Mouse (Mus musculus) CH12.LX (cell line): ENCODE data around the gene Polr2b.

Experiments used
- BHLHE40 ChIP-seq: IDR thresholded peaks from 2 replicates; pipeline ENCODE4 v1.6.1; 2011; ENCODE audit warnings: mild to moderate bottlenecking, low read depth, low read length, improper control_type of control experiment
- CHD2 ChIP-seq: IDR thresholded peaks from 2 replicates; pipeline ENCODE4 v1.6.1; 2011; ENCODE audit warnings: low read length, improper control_type of control experiment
- CTCF ChIP-seq, 2 experiments: IDR thresholded peaks in 1 of 2; conservative IDR thresholded peaks in 1 of 2; 2 replicates each; pipeline ENCODE4 v1.5.1; 2011 to 2012; ENCODE audit warnings: low read depth in 2 of 2, low read length in 2 of 2, improper control_type of control experiment in 1 of 2, inconsistent platforms in 1 of 2, mild to moderate bottlenecking in 1 of 2, moderate library complexity in 1 of 2
- EP300 ChIP-seq: IDR thresholded peaks from 2 replicates; pipeline ENCODE4 v1.6.1; 2011; ENCODE audit warnings: low read length, improper control_type of control experiment
- GABPA ChIP-seq: IDR thresholded peaks from 2 replicates; pipeline ENCODE4 v1.6.1; 2012; ENCODE audit warnings: low read depth, low read length, improper control_type of control experiment, inconsistent platforms; ENCODE audit not compliant: insufficient replicate concordance
- MAFK ChIP-seq: IDR thresholded peaks from 2 replicates; pipeline ENCODE4 v1.6.1; 2011; ENCODE audit warnings: low read length, improper control_type of control experiment; ENCODE audit not compliant: insufficient replicate concordance
- POLR2A ChIP-seq: IDR thresholded peaks from 2 replicates; pipeline ENCODE4 v1.6.1; 2011; ENCODE audit warnings: low read depth, mild to moderate bottlenecking, improper control_type of control experiment, low read length
- RCOR1 ChIP-seq: conservative IDR thresholded peaks from 2 replicates; pipeline ENCODE4 v1.6.1; 2012; ENCODE audit warnings: low read depth, mild to moderate bottlenecking, inconsistent platforms, low read length, improper control_type of control experiment
- SMC3 ChIP-seq: IDR thresholded peaks from 2 replicates; pipeline ENCODE4 v1.6.1; 2011; ENCODE audit warnings: low read depth, low read length, improper control_type of control experiment
- TCF12 ChIP-seq: IDR thresholded peaks from 2 replicates; pipeline ENCODE4 v1.6.1; 2014; ENCODE audit warnings: low read depth, mild to moderate bottlenecking, inconsistent platforms, low read length, improper control_type of control experiment
- ZKSCAN1 ChIP-seq: IDR thresholded peaks from 2 replicates; pipeline ENCODE4 v1.6.1; 2012; ENCODE audit warnings: low read depth, inconsistent platforms, low read length, improper control_type of control experiment, borderline replicate concordance

DNA sequence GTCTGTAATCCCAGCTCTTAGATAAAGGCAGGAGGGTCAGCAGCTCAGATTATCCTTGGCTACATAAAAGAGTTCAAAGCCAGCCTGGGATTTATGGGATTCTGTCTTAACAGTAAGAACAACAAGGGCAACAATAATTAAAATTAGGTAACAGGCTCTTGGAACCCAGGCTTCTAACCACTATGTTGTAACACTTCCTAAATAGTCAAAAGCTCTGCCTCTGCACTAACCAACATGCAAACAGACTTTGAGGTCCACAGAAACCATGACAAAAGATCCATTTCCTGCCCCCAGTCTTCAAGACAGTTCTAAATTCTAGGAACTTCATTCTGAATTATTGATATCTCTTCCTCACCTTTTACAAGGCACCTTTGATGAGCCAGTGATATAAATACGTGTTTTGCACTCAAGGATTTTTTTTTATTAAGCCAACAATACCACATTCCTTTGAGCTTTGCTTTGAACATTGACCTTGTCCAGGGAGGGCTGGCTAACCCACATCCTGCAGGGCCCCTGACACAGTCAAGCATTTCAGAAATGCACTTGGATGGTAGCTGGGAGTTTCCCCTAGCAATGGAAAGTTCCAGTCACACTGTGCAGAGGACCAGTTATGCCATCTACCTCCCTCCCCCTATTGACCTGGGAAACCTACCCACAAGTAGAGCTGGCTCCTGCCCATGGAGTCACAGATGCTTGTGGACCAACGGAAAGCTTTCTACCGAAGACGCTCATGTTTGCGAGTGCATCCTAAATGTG is 74.0 kb downstream of the Polr2b start:
- TF ChIP-seq CTCF (conservative IDR thresholded peaks at IDR 0.05 in 1 of 2, IDR thresholded peaks at IDR 0.05 in 1 of 2; ENCODE audit: low read depth in 2 of 2, low read length in 2 of 2) = no peak
- TF ChIP-seq TCF12 = peak; percentile 91
- peak; percentile 98 for TF ChIP-seq EP300
- no peak for TF ChIP-seq POLR2A
- TF ChIP-seq SMC3 = peak; percentile 39
- peak; percentile 67 for TF ChIP-seq MAFK
- TF ChIP-seq ZKSCAN1 = no peak
- no peak; the same call in 1 of the 2 replicates for TF ChIP-seq RCOR1
- no peak for TF ChIP-seq GABPA
- TF ChIP-seq CHD2 = peak; percentile 94
- TF ChIP-seq BHLHE40 = peak; percentile 85
